8 mouse cellular contexts compared by ENCODE assay signal in genomic region chr7:127103960-127104359, GRCm38 (mm10). TPM values are rescaled to one million over a fixed set of nuclear protein-coding genes. Genes with fewer than 3 reads are reported as not detected.
DNase-seq lines count a peak whose midpoint lies in the region; ATAC-seq and TF ChIP-seq lines count a peak whose summit lies in the region.

No protein-coding gene starts in this region.

- H3K4me3 ChIP-seq in heart, embryonic 10.5 days: no peak overlapping the region
- no peak overlapping the region for H3K4me3 ChIP-seq in midbrain, embryonic 15.5 days
- H3K4me3 ChIP-seq in cerebellum, adult 2 months (replicated peaks; ENCODE audit: insufficient read depth, low read depth, low read length): no peak overlapping the region

- H3K36me3 ChIP-seq in heart, embryonic 10.5 days: no peaks in the 10 kb centered on the region
- H3K36me3 ChIP-seq in midbrain, embryonic 15.5 days (replicated peaks): no peaks in the 10 kb centered on the region

- 62% methylated on average over 6 of the region's 6 CpGs for WGBS in heart, embryonic 10.5 days
- whole genome bisulfite sequencing in midbrain, embryonic 15.5 days: 72% methylated on average over 6 of the region's 6 CpGs
- WGBS in cerebellum, adult 2 months: 44% methylated on average over 6 of the region's 6 CpGs

- ATAC-seq in hematopoietic stem cell, adult 5-6 weeks (replicated peaks in 1 of 2; ENCODE audit: insufficient read depth in 1 of 2, low FRiP score in 2 of 2, low TSS enrichment in 1 of 2, low read depth in 1 of 2, poor library complexity in 2 of 2, severe bottlenecking in 2 of 2): 0 out of 4 replicates have a peak, but pooled peaks have one; percentile 23 to 33
- ATAC-seq in midbrain, embryonic 15.5 days (replicated peaks): no peak

- no peak overlapping the region for H3K9ac ChIP-seq in midbrain, embryonic 15.5 days

- H3K4me1 ChIP-seq in heart, embryonic 10.5 days: peaks cover 13% of the 10 kb centered on the region; the same call in 1 of the 2 replicates
- H3K4me1 ChIP-seq in midbrain, embryonic 15.5 days: peaks cover 7% of the 10 kb centered on the region
- peaks cover 11% of the 10 kb centered on the region; the same call in 1 of the 2 replicates for H3K4me1 ChIP-seq in cerebellum, adult 2 months (ENCODE audit: control insufficient read depth, insufficient read depth, low read length)

- no peaks in the 10 kb centered on the region for H3K9me3 ChIP-seq in heart, embryonic 10.5 days
- H3K9me3 ChIP-seq in midbrain, embryonic 15.5 days: no peaks in the 10 kb centered on the region

- DNase-seq in heart, embryonic 10.5 days (ENCODE audit: low spot score): no peak
- DNase-seq in heart, postnatal 4 days: no peak
- peak; percentile 79 for DNase-seq in ES-CJ7 (ENCODE audit: low read depth, low spot score)
- DNase-seq in right cerebral cortex, postnatal 25 days: no peak
- no peak for DNase-seq in cerebellum, adult 11-12 months
- DNase-seq in cerebellum, adult 2 months: no peak

- TF ChIP-seq POLR2A in cerebellum, adult 2 months (IDR thresholded peaks at IDR 0.05; ENCODE audit: borderline replicate concordance, insufficient read depth, low read length): no peak

- H3K27ac ChIP-seq in heart, embryonic 10.5 days: peak overlapping the region; percentile 76
- peak overlapping the region; percentile 72 for H3K27ac ChIP-seq in midbrain, embryonic 15.5 days
- no peak overlapping the region for H3K27ac ChIP-seq in cerebellum, adult 2 months (ENCODE audit: insufficient read depth, low read length)

- no peak overlapping the region for H3K4me2 ChIP-seq in midbrain, embryonic 15.5 days

- peaks cover 18% of the 10 kb centered on the region; the same call in 1 of the 2 replicates for H3K27me3 ChIP-seq in heart, embryonic 10.5 days (ENCODE audit: insufficient read depth, poor library complexity, severe bottlenecking)
- no peaks in the 10 kb centered on the region for H3K27me3 ChIP-seq in midbrain, embryonic 15.5 days (replicated peaks)
- H3K27me3 ChIP-seq in cerebellum, adult 2 months (ENCODE audit: control insufficient read depth, insufficient read depth, low read length): no peaks in the 10 kb centered on the region

- no peak for TF ChIP-seq CTCF in cerebellum, adult 2 months (IDR thresholded peaks at IDR 0.05; ENCODE audit: borderline replicate concordance, insufficient read depth, low read depth, low read length)

RNA-seq across cellular contexts. Expression of gene AI467606, which starts 12.8 kb away (rescaled TPM):
- 0.73 and 1.0 TPM in 2 replicates for polyA plus RNA-seq in heart, embryonic 10.5 days (2016; fragmentation: Nextera tagmentation; extraction: Ambion mirVana)
- under 1 TPM; 0.71 to 0.74 TPM for total RNA-seq in heart, postnatal 4 days (2021)
- 30.3 and 42.1 TPM in 2 replicates for total RNA-seq in hematopoietic stem cell, adult 5-6 weeks (2017)
- polyA plus RNA-seq in midbrain, embryonic 15.5 days (2015; fragmentation: Nextera tagmentation; extraction: Ambion mirVana): 1.9 and 2.3 TPM in 2 replicates
- polyA plus RNA-seq in cerebellum, adult 2 months (2012; rRNA removed): 1.4 and 2.1 TPM in 2 replicates

RNA-seq across cellular contexts. Expression of gene Zg16, which starts 16.8 kb away (rescaled TPM):
- not detected in 2 replicates for polyA plus RNA-seq in heart, embryonic 10.5 days (2016; fragmentation: Nextera tagmentation; extraction: Ambion mirVana)
- not detected for total RNA-seq in heart, postnatal 4 days (2021)
- total RNA-seq in hematopoietic stem cell, adult 5-6 weeks (2017): 3.8 and 5.7 TPM in 2 replicates
- polyA plus RNA-seq in midbrain, embryonic 15.5 days (2015; fragmentation: Nextera tagmentation; extraction: Ambion mirVana): not detected in 2 replicates
- 0.34 TPM in 1 of 2 replicates, not detected in the other for polyA plus RNA-seq in cerebellum, adult 2 months (2012; rRNA removed)

RNA-seq across cellular contexts. Expression of gene Qprt, which starts 18.1 kb away (rescaled TPM):
- polyA plus RNA-seq in heart, embryonic 10.5 days (2016; fragmentation: Nextera tagmentation; extraction: Ambion mirVana): 7.2 and 14.5 TPM in 2 replicates
- under 1 TPM; 0.19 to 0.20 TPM for total RNA-seq in heart, postnatal 4 days (2021)
- total RNA-seq in hematopoietic stem cell, adult 5-6 weeks (2017): 2.3 and 2.7 TPM in 2 replicates
- 0.76 and 0.83 TPM in 2 replicates for polyA plus RNA-seq in midbrain, embryonic 15.5 days (2015; fragmentation: Nextera tagmentation; extraction: Ambion mirVana)
- 2.1 and 2.2 TPM in 2 replicates for polyA plus RNA-seq in cerebellum, adult 2 months (2012; rRNA removed)

RNA-seq across cellular contexts. Expression of gene Spn, which starts 33.7 kb away (rescaled TPM):
- 0.06 and 0.50 TPM in 2 replicates for polyA plus RNA-seq in heart, embryonic 10.5 days (2016; fragmentation: Nextera tagmentation; extraction: Ambion mirVana)
- under 1 TPM; 0.38 to 0.67 TPM for total RNA-seq in heart, postnatal 4 days (2021)
- 311 and 346 TPM in 2 replicates for total RNA-seq in hematopoietic stem cell, adult 5-6 weeks (2017)
- 0.04 TPM in 1 of 2 replicates, not detected in the other for polyA plus RNA-seq in midbrain, embryonic 15.5 days (2015; fragmentation: Nextera tagmentation; extraction: Ambion mirVana)
- 0.16 and 0.18 TPM in 2 replicates for polyA plus RNA-seq in cerebellum, adult 2 months (2012; rRNA removed)
